Mouse (Mus musculus): ENCODE measurements around the gene Cfap61. TPM values are rescaled to one million over a fixed set of nuclear protein-coding genes. Genes with fewer than 3 reads are reported as not detected.

Gene Cfap61
- total and polyA plus RNA-seq, 3 experiments = 0.22 TPM; not detected in 2

DNA sequence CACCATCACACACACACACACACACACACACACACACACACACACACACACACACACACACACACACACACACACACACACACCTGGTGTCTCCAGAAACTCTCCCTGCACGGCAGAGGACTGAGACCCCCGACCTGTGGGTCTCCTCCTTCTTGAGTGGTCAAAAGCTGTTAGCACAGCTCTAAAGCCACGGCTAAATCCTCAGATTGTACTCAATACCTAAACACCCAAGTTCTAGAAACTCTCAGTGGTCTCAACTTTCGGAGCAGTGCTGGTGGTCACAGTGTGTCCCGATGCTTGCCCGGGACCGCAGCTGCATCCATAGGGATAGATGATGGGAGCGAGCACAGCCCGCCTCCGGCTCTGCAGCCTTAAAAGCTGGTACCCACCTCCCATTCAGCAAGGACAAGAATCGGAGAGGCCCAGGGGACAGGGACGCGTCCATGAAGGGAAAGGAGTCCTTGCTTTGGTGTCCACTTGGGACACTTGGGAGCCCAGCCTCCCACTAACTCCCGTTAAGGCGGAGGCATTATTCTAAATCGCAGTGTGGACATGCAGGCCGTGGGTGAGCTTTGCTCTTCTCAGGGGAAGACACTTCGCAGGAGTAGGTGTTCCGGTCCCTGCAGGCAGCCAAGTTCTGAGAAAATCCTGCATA lies 284.4 kb downstream of the Cfap61 start:
- DNase-seq (ENCODE audit: low spot score) (no peak), ATAC-seq (ENCODE audit: extremely low read depth, insufficient number of reproducible peaks, low FRiP score, poor library complexity, severe bottlenecking) (no peak)
- H3K9me3 ChIP-seq (replicated peaks) = peaks cover 57% of the 10 kb centered on the region
- H3K4me1 ChIP-seq (ENCODE audit: insufficient read depth, low read depth, low read length) = no peaks in the 10 kb centered on the region
- TF ChIP-seq TAL1 (conservative IDR thresholded peaks at IDR 0.05; ENCODE audit: low read depth, low read length) (no peak), GATA1 (IDR thresholded peaks at IDR 0.05; ENCODE audit: borderline replicate concordance, low read length) (no peak), CTCF (IDR thresholded peaks at IDR 0.05; ENCODE audit: low read depth, low read length) (no peak), GATA2 (IDR thresholded peaks at IDR 0.05; ENCODE audit: borderline replicate concordance, low read depth, low read length) (no peak), POLR2AphosphoS5 (IDR thresholded peaks at IDR 0.05; ENCODE audit: insufficient replicate concordance, low read depth, low read length) (no peak)
- no peak overlapping the region for H3K4me3 ChIP-seq (ENCODE audit: low read depth, low read length)
- H3K27me3 ChIP-seq (ENCODE audit: insufficient read depth, low read length) = no peaks in the 10 kb centered on the region; the same call in 1 of the 2 replicates
- no peaks in the 10 kb centered on the region for H3K36me3 ChIP-seq (replicated peaks)

DNA sequence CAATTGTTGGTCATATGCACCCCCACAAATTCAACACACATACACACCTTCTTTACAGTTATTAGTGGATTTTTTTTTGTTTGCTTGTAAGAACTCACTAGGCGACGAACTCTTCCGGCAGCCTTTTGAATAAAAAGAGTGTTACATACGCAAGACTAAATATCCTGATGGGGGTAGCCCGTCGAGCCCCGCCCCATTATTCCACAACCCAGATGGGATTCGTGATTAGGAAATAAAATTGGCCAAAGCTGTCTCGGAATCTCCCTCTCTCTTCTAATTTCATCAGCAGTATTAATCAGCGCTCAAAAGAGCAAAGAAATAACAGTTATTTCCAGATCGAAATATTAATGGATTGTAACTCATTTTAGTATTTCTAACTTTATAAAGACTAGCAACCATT lies 285.2 kb downstream of the Cfap61 start:
- Histone ChIP-seq H3K4me1 (ENCODE audit: insufficient read depth, low read depth, low read length) (no peaks in the 10 kb centered on the region), H3K27me3 (ENCODE audit: insufficient read depth, low read length) (no peaks in the 10 kb centered on the region; the same call in 1 of the 2 replicates)
- TF ChIP-seq GATA1 (IDR thresholded peaks at IDR 0.05; ENCODE audit: borderline replicate concordance, low read length) (no peak), POLR2AphosphoS5 (IDR thresholded peaks at IDR 0.05; ENCODE audit: insufficient replicate concordance, low read depth, low read length) (no peak), CTCF (IDR thresholded peaks at IDR 0.05; ENCODE audit: low read depth, low read length) (no peak)

DNA sequence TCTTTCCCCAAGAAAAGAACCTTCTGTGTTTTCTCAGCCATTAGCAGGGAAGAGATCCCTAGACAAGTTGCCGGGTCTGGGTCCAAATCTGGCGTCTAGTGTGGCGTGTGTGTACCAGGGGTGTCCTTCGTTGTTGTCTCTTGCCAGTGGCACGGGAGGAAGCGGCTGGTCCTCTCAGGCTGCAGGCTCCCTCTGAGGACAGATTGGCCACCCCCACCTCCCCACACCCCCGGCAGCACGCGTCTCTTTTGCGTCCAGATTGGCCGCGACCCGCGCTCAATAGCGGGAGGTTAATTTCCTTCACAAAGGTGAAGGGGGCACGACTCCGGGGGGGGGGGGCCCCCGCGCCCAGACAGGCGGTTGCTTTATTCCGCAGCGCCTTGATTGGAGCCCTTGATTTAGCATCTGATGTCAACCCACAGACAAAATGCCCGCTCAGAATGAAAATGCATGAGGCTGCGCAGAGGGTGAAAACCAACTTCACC lies 286.0 kb downstream of the Cfap61 start:
- Histone ChIP-seq H3K27me3 (ENCODE audit: insufficient read depth, low read length) (no peaks in the 10 kb centered on the region; the same call in 1 of the 2 replicates), H3K4me1 (ENCODE audit: insufficient read depth, low read depth, low read length) (no peaks in the 10 kb centered on the region), H3K9me3 (replicated peaks) (peaks cover 58% of the 10 kb centered on the region), H3K36me3 (replicated peaks) (no peaks in the 10 kb centered on the region), H3K4me3 (ENCODE audit: low read depth, low read length) (no peak overlapping the region)
- TF ChIP-seq GATA1 (IDR thresholded peaks at IDR 0.05; ENCODE audit: borderline replicate concordance, low read length) (no peak), CTCF (IDR thresholded peaks at IDR 0.05; ENCODE audit: low read depth, low read length) (no peak), POLR2AphosphoS5 (IDR thresholded peaks at IDR 0.05; ENCODE audit: insufficient replicate concordance, low read depth, low read length) (no peak), TAL1 (conservative IDR thresholded peaks at IDR 0.05; ENCODE audit: low read depth, low read length) (no peak), GATA2 (IDR thresholded peaks at IDR 0.05; ENCODE audit: borderline replicate concordance, low read depth, low read length) (no peak)
- DNase-seq (ENCODE audit: low spot score) (no peak), ATAC-seq (ENCODE audit: extremely low read depth, insufficient number of reproducible peaks, low FRiP score, poor library complexity, severe bottlenecking) (no peak)

More for the DNA sequence above, 285.2 kb downstream of the Cfap61 start:
- H3K36me3 ChIP-seq (replicated peaks) = no peaks in the 10 kb centered on the region
- H3K4me3 ChIP-seq (ENCODE audit: low read depth, low read length) = no peak overlapping the region
- peaks cover 58% of the 10 kb centered on the region for H3K9me3 ChIP-seq (replicated peaks)
- ATAC-seq (ENCODE audit: extremely low read depth, insufficient number of reproducible peaks, low FRiP score, poor library complexity, severe bottlenecking) (no peak), DNase-seq (ENCODE audit: low spot score) (no peak)

DNA sequence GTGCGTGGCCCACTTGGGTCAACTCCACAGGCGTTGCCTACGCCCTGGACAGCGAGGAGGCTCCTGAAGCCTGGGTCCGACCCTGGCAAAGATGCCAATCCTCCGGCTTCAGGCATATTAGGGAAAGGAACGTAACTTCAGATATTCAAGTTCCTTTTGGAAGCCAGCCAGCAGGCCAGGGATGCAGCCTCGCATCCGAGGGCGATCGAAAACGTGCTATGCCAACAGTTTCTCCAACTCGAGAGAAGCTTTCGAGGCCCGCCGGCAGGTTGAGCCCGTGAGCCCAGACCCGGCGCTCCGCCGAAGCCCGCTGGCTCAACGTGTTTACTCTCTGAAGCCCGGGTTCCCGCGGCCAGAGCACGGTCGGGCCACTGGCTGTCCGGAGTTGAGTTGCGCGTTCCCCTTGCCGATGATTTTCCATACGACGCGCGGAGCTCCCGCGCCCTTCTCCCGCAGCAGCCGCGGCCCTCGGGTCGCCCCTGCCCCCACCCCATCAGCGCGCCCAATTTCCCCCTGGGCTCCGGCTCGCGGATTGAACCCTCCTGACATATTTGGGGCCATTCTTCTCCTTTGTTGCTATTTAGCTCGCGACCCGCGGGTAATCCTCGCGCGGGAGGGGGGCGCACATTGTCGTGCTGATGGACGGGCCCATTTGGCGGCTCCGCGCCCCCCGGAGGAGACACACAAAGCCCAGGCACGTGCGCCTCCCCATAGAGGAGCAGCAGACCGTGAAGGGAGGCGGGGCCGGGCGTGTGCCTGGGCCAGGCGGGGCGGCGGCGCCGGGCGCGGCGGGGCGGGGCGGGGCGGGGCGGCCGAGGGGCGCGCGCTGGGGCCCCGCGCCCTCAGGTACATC lies 286.7 kb downstream of the Cfap61 start, which contains the start of gene Insm1:
TSS of gene Insm1 (plus strand) at position 846 of the 853 bp plus-strand sequence.
- no peaks in the 10 kb centered on the region; the same call in 1 of the 2 replicates for H3K27me3 ChIP-seq (ENCODE audit: insufficient read depth, low read length)
- DNase-seq (ENCODE audit: low spot score) = no peak

DNA sequence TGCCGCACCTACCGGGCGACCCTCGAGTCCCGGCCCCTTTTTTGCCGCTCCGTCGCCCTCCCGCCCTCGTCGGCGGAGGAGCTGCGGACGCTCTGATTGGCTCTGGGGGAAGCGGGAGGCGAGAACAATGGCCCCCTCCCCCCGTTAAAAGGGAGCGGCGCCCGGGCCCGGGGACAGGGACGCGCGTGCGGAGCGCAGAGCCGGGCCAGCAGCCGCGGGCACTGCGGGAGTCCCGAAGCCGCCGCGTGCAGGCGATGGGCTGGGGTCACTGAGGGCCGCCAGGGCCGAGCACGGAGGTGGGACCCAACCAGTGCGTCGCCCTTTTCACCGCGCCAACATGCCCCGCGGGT lies 287.3 kb downstream of the Cfap61 start:
- Histone ChIP-seq H3K4me1 (ENCODE audit: insufficient read depth, low read depth, low read length) (no peaks in the 10 kb centered on the region), H3K4me3 (ENCODE audit: low read depth, low read length) (no peak overlapping the region; the same call in 1 of the 2 replicates), H3K9me3 (replicated peaks) (peaks cover 58% of the 10 kb centered on the region), H3K27me3 (ENCODE audit: insufficient read depth, low read length) (no peaks in the 10 kb centered on the region; the same call in 1 of the 2 replicates), H3K36me3 (replicated peaks) (no peaks in the 10 kb centered on the region)
- no peak for ATAC-seq (ENCODE audit: extremely low read depth, insufficient number of reproducible peaks, low FRiP score, poor library complexity, severe bottlenecking)
- TF ChIP-seq GATA2 (IDR thresholded peaks at IDR 0.05; ENCODE audit: borderline replicate concordance, low read depth, low read length) = no peak
- no peak for TF ChIP-seq TAL1 (conservative IDR thresholded peaks at IDR 0.05; ENCODE audit: low read depth, low read length)
- TF ChIP-seq GATA1 (IDR thresholded peaks at IDR 0.05; ENCODE audit: borderline replicate concordance, low read length) = no peak
- no peak for TF ChIP-seq POLR2AphosphoS5 (IDR thresholded peaks at IDR 0.05; ENCODE audit: insufficient replicate concordance, low read depth, low read length)
- TF ChIP-seq CTCF (IDR thresholded peaks at IDR 0.05; ENCODE audit: low read depth, low read length) = no peak
- no peak for DNase-seq (ENCODE audit: low spot score)

More for the DNA sequence above, 286.7 kb downstream of the Cfap61 start, which contains the start of gene Insm1:
- no peak for TF ChIP-seq GATA1 (IDR thresholded peaks at IDR 0.05; ENCODE audit: borderline replicate concordance, low read length)
- no peak for TF ChIP-seq POLR2AphosphoS5 (IDR thresholded peaks at IDR 0.05; ENCODE audit: insufficient replicate concordance, low read depth, low read length)
- TF ChIP-seq GATA2 (IDR thresholded peaks at IDR 0.05; ENCODE audit: borderline replicate concordance, low read depth, low read length) = no peak
- no peak for TF ChIP-seq CTCF (IDR thresholded peaks at IDR 0.05; ENCODE audit: low read depth, low read length)
- TF ChIP-seq TAL1 (conservative IDR thresholded peaks at IDR 0.05; ENCODE audit: low read depth, low read length) = no peak
- ATAC-seq (ENCODE audit: extremely low read depth, insufficient number of reproducible peaks, low FRiP score, poor library complexity, severe bottlenecking) = no peak
- Histone ChIP-seq H3K4me1 (ENCODE audit: insufficient read depth, low read depth, low read length) (no peaks in the 10 kb centered on the region), H3K4me3 (ENCODE audit: low read depth, low read length) (no peak within 1 kb of the TSS; the same call in 1 of the 2 replicates), H3K9me3 (replicated peaks) (peaks cover 58% of the 10 kb centered on the region), H3K36me3 (replicated peaks) (no peaks in the 10 kb centered on the region)
